Mouse (Mus musculus) liver, embryonic 15.5 days (tissue): Measurements from ENCODE around the gene Rtl8b. TPM values are rescaled to one million over a fixed set of nuclear protein-coding genes. Genes with fewer than 3 reads are reported as not detected.
"Not testable (repeated sequence)": the region's sequence is repeated elsewhere in the genome, so short reads cannot be mapped to it uniquely, and the experiment has no call there.

Experiments used
- ATAC-seq: fragments of 200-750 bp; cut with Nextera tagmentation; 2 replicates; pipeline ENCODE4 v1.8.0; 2017; ENCODE audit warnings: moderate number of reproducible peaks, mild to moderate bottlenecking, moderate library complexity; ENCODE audit not compliant: insufficient read depth
- H3K27ac ChIP-seq: fragments of 300-500 bp; sonication (generic); replicated peaks from 2 replicates; pipeline ENCODE4 v1.5.1; 2015; ENCODE audit warnings: mild to moderate bottlenecking, inconsistent platforms
- H3K27me3 ChIP-seq: fragments of 300-500 bp; sonication (generic); 2 replicates; pipeline ENCODE4 v1.6.1; 2015; ENCODE audit warnings: mild to moderate bottlenecking, inconsistent platforms
- H3K36me3 ChIP-seq: fragments of 300-500 bp; sonication (generic); replicated peaks from 2 replicates; pipeline ENCODE4 v1.6.1; 2015; ENCODE audit warnings: moderate library complexity, mild to moderate bottlenecking, inconsistent platforms
- H3K4me1 ChIP-seq: fragments of 300-500 bp; sonication (generic); replicated peaks from 2 replicates; pipeline ENCODE4 v1.6.1; 2015; ENCODE audit warnings: inconsistent platforms
- H3K4me2 ChIP-seq: fragments of 300-500 bp; sonication (generic); 2 replicates; pipeline ENCODE4 v1.6.1; 2015; ENCODE audit warnings: moderate library complexity, mild to moderate bottlenecking, inconsistent platforms
- H3K4me3 ChIP-seq: fragments of 300-500 bp; sonication (generic); replicated peaks from 2 replicates; pipeline ENCODE4 v1.5.1; 2015; ENCODE audit warnings: mild to moderate bottlenecking, inconsistent platforms
- H3K9ac ChIP-seq: fragments of 300-500 bp; sonication (generic); 2 replicates; pipeline ENCODE4 v1.6.1; 2015; ENCODE audit warnings: moderate library complexity, mild to moderate bottlenecking, inconsistent platforms
- H3K9me3 ChIP-seq: fragments of 300-500 bp; sonication (generic); replicated peaks from 2 replicates; pipeline ENCODE4 v1.6.1; 2016; ENCODE audit warnings: inconsistent platforms
- WGBS: fragments of 180-500 bp; shearing (Covaris S2); methylation state at CpG from one replicate; pipeline ENCODE4 v1.1.7; 2015; ENCODE audit warnings: mixed read lengths; ENCODE audit not compliant: insufficient replicate concordance; 5-methylcytosine and 5-hydroxymethylcytosine counted together
- polyA plus RNA-seq: library from polyadenylated mRNA; unstranded; fragments of >200 nt; fragmentation: Nextera tagmentation; extraction: Ambion mirVana; gene quantifications from 2 replicates; pipeline ENCODE4 v1.2.1, GENCODE M21; 2015

The Rtl8b gene
- 5.7 and 6.7 TPM in 2 replicates for polyA plus RNA-seq

- peak; percentile 61 for ATAC-seq
- H3K27ac ChIP-seq = no peak within 1 kb of the TSS
- H3K4me3 ChIP-seq = peak within 1 kb of the TSS; percentile 35
- no peaks in the 10 kb centered on the region for H3K27me3 ChIP-seq
- 15% methylated on average over 13 of the region's 15 CpGs for WGBS
- no peaks in the 10 kb centered on the region for H3K9me3 ChIP-seq
- no peaks in the 10 kb centered on the region for H3K4me1 ChIP-seq
- H3K9ac ChIP-seq = no peak within 1 kb of the TSS
- H3K4me2 ChIP-seq = peak within 1 kb of the TSS; percentile 44
- no peaks in the 10 kb centered on the region for H3K36me3 ChIP-seq
These were observed at the start of gene Rtl8b for GRCm38 (mm10) chrX:53670294-53670693. Gene Rtl8b, minus strand, starts transcription at chrX:53670408.

DNA sequence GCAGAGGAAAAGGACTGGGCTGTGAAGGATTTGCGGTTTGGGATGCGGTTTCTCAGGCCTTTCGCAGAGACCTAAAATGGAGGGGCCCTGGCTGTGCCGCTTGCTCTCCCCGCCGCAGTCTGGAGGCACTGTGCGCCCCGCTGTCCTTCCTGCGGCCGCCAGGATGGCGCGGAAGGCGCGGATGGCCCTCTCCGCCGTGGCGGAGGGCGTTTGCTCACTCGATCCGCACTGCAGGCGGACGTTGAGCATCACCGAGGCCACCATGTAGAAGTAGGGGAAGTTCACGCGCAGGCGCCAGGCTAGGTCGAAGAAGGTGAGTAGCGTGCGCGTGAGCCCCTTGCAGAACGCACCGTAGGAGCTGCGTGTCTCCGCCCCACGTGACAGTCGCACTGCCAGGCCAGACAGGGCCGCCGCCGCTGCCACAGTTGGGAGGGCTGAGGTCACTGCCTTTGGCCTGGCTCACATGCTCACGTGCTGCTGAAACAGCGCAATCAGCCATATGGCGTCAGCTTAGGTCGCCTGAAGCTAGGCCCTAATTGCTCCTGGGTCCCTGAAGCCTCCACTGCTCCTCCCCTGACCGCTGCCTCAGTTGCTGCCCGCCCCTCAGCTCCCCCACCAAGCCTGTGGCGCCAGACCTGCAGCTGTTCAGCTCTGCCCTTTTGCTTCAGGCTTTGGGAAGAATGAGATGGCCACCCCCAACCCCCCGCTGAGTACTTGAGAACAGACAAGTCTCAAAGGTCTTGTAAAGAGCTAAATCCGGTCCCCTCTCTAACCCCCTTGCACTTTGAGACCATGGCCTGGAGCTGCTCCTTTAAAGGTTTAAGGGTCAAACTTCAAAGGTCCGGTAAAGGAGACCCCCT lies 46.3 kb upstream of the Rtl8b start:
- Histone ChIP-seq H3K36me3 (no peaks in the 10 kb centered on the region), H3K4me2 (peak overlapping the region; percentile 42), H3K27ac (no peak overlapping the region), H3K9me3 (no peaks in the 10 kb centered on the region), H3K4me1 (no peaks in the 10 kb centered on the region), H3K9ac (no peak overlapping the region), H3K4me3 (0 out of 2 replicates have a peak overlapping the region, but pooled peaks have one; percentile 7), H3K27me3 (no peaks in the 10 kb centered on the region)
- 25% methylated on average over 46 of the region's 49 CpGs for WGBS
- no peak for ATAC-seq

DNA sequence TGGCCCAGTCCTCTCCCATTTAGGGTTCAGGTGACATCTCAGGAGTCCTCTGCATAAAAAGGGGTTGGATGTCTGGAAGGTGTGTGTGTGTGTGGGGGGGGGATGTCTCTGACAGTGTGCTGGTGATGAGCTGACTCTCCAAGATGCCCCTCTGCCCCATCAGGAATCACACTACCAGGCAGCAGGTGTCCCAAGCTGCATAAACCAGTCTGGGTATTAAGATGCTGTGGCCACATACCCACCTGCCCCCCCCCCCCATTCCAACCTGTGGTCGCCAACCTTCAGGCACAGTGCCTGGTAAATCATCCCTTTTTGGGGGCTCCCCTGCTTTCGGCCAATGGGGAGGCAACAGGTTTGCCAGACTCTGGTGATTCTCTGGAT lies 45.7 kb upstream of the Rtl8b start:
- no peak overlapping the region; the same call in 1 of the 2 replicates for H3K4me2 ChIP-seq
- no peaks in the 10 kb centered on the region for H3K27me3 ChIP-seq
- no peak overlapping the region for H3K9ac ChIP-seq
- no peak overlapping the region for H3K27ac ChIP-seq
- no peaks in the 10 kb centered on the region for H3K4me1 ChIP-seq
- H3K9me3 ChIP-seq = no peaks in the 10 kb centered on the region
- WGBS = 28% methylated on average over 2 of the region's 2 CpGs
- no peak for ATAC-seq
- no peaks in the 10 kb centered on the region for H3K36me3 ChIP-seq
- no peak overlapping the region for H3K4me3 ChIP-seq

- no peaks in the 10 kb centered on the region for H3K9me3 ChIP-seq
- no peak overlapping the region for H3K9ac ChIP-seq
- no peak overlapping the region for H3K27ac ChIP-seq
- no peaks in the 10 kb centered on the region for H3K27me3 ChIP-seq
- ATAC-seq = no peak
- H3K4me2 ChIP-seq = no peak overlapping the region
- H3K36me3 ChIP-seq = no peaks in the 10 kb centered on the region
- 57% methylated on average over 3 of the region's 3 CpGs for WGBS
- no peak overlapping the region for H3K4me3 ChIP-seq
- H3K4me1 ChIP-seq = no peaks in the 10 kb centered on the region
These were observed 32.5 kb upstream of the Rtl8b start for GRCm38 (mm10) chrX:53702673-53703072.

DNA sequence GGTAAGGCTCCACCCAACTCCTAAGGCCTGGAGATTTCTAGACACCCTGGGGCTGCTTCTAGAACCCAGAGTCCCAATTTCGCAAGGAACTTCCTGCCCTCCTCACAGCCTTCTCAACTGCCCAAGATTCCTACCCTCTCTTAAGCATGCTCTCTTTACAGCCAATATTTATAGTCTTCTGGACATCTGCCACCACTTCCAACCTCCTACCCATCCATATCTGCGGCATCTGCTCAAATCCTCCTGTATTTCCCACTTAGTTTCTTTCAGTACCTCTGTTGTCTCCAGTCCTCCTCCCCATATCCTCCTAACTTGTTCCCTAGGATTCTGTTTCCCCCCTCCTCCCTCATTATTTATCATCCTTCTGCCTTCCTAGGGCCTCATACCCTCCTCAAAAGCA lies 29.0 kb upstream of the Rtl8b start:
- Histone ChIP-seq H3K27me3 (no peaks in the 10 kb centered on the region), H3K27ac (no peak overlapping the region), H3K9me3 (no peaks in the 10 kb centered on the region), H3K9ac (no peak overlapping the region), H3K4me2 (no peak overlapping the region), H3K4me3 (no peak overlapping the region), H3K36me3 (no peaks in the 10 kb centered on the region), H3K4me1 (no peaks in the 10 kb centered on the region)
- 46% methylated on average over 2 of the region's 2 CpGs for whole genome bisulfite sequencing
- ATAC-seq = no peak

- no peaks in the 10 kb centered on the region for H3K4me1 ChIP-seq
These were observed 24.0 kb upstream of the Rtl8b start for GRCm38 (mm10) chrX:53694008-53694777.

GRCm38 (mm10) chrX:53693141-53693540 lies 22.9 kb upstream of the Rtl8b start:
- Histone ChIP-seq H3K9ac (no peak overlapping the region), H3K4me1 (no peaks in the 10 kb centered on the region), H3K27ac (no peak overlapping the region), H3K36me3 (no peaks in the 10 kb centered on the region), H3K4me3 (no peak overlapping the region), H3K9me3 (no peaks in the 10 kb centered on the region), H3K4me2 (no peak overlapping the region), H3K27me3 (no peaks in the 10 kb centered on the region)
- WGBS = 35% methylated on average over 2 of the region's 2 CpGs
- ATAC-seq = no peak

More at GRCm38 (mm10) chrX:53694008-53694777, 24.0 kb upstream of the Rtl8b start:
- Histone ChIP-seq H3K9me3 (no peaks in the 10 kb centered on the region), H3K4me2 (no peak overlapping the region), H3K36me3 (no peaks in the 10 kb centered on the region), H3K9ac (no peak overlapping the region), H3K27me3 (no peaks in the 10 kb centered on the region), H3K27ac (no peak overlapping the region), H3K4me3 (no peak overlapping the region)
- WGBS = 58% methylated on average over 9 of the region's 9 CpGs
- no peak for ATAC-seq

GRCm38 (mm10) chrX:53692065-53692464 lies 21.9 kb upstream of the Rtl8b start:
- Histone ChIP-seq H3K27ac (no peak overlapping the region), H3K4me2 (no peak overlapping the region), H3K9me3 (no peaks in the 10 kb centered on the region), H3K9ac (no peak overlapping the region), H3K27me3 (no peaks in the 10 kb centered on the region), H3K4me1 (no peaks in the 10 kb centered on the region), H3K4me3 (no peak overlapping the region), H3K36me3 (no peaks in the 10 kb centered on the region)
- WGBS = 40% methylated on average over 2 of the region's 2 CpGs
- ATAC-seq = no peak

- H3K27ac ChIP-seq, H3K4me1 ChIP-seq, H3K4me2 ChIP-seq, ATAC-seq, H3K36me3 ChIP-seq, H3K9ac ChIP-seq, H3K4me3 ChIP-seq, H3K27me3 ChIP-seq, H3K9me3 ChIP-seq: not testable (repeated sequence)
- WGBS = 54% methylated on average over 2 of the region's 4 CpGs
These were observed 14.5 kb upstream of the Rtl8b start for GRCm38 (mm10) chrX:53684676-53685075.

DNA sequence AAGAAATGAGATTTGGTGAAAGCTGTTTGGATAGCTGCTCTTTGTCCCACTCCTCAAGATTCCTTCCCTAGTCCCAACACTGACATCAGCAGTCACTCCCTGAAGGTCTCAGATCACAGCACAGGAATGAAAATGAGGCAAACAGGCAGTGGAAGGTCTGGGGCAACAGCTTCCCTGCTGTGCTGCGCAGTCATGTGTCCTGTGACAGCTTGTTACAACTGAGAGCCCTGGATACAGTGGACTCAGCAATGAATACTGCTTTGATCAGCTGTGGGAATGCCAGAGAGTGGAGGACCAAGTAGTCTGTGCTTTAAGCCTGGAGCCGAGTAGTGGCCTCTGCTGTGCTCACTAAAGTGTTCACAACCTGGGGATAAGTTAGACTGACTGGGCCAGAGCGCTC lies 12.4 kb upstream of the Rtl8b start:
- not testable (repeated sequence) for H3K4me3 ChIP-seq, ATAC-seq, H3K4me1 ChIP-seq, H3K9ac ChIP-seq, H3K4me2 ChIP-seq, H3K27me3 ChIP-seq, H3K36me3 ChIP-seq, H3K9me3 ChIP-seq, H3K27ac ChIP-seq
- 52% methylated on average over 2 of the region's 3 CpGs for WGBS

- H3K4me2 ChIP-seq, H3K9ac ChIP-seq, H3K36me3 ChIP-seq, ATAC-seq, H3K9me3 ChIP-seq, H3K27me3 ChIP-seq, H3K4me1 ChIP-seq, H3K27ac ChIP-seq, H3K4me3 ChIP-seq: not testable (repeated sequence)
- WGBS = 33% methylated on average over 2 of the region's 2 CpGs
These were observed 6.7 kb upstream of the Rtl8b start for GRCm38 (mm10) chrX:53676943-53677342.
